Mouse (Mus musculus) liver, embryonic 18 days (tissue): Measurements from ENCODE around the gene Ptprr. TPM values are rescaled to one million over a fixed set of nuclear protein-coding genes. Genes with fewer than 3 reads are reported as not detected.

Experiments used
- polyA plus RNA-seq: library from polyadenylated mRNA; depleted of rRNA; stranded (reverse); fragments of >200 nt; gene quantifications from 2 replicates; pipeline ENCODE4 v1.2.3, GENCODE M21; 2012; rRNA removed

The Ptprr gene
- polyA plus RNA-seq: 0.17 and 0.18 TPM in 2 replicates

DNA sequence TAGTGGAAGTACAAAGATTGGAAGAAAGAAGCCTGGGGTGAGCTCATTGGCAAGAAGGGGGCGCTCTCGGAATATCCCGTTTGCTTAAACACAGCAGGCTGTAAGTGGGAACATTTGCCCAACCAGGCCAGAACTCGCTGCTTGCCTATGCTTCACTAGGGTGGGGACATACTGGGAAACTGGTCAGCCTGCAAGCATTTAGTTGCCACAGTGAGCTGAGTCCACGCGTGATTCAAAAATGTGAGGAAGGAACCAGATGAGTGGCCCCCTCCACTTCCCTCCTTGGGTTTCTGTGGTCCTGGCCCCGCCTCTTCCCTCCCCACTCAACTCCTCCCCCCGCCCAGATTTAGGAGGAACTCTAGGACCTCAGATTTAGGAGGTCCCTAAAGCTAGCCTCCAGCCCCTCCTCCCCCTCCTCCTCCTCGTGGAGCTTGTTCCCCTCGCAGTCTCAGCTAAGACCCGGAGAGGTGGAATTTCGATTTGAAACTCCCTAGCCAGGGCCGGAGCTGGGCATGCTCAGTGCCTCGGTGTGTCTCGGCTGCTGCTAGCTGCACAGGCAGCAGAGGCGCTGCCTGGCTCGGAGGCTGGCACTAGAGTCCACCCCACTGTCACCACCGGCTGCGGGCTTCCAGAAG, at the start of gene Ptprr:
Gene Ptprr, plus strand, starts transcription at position 369 of the 635 bp plus-strand sequence.

DNA sequence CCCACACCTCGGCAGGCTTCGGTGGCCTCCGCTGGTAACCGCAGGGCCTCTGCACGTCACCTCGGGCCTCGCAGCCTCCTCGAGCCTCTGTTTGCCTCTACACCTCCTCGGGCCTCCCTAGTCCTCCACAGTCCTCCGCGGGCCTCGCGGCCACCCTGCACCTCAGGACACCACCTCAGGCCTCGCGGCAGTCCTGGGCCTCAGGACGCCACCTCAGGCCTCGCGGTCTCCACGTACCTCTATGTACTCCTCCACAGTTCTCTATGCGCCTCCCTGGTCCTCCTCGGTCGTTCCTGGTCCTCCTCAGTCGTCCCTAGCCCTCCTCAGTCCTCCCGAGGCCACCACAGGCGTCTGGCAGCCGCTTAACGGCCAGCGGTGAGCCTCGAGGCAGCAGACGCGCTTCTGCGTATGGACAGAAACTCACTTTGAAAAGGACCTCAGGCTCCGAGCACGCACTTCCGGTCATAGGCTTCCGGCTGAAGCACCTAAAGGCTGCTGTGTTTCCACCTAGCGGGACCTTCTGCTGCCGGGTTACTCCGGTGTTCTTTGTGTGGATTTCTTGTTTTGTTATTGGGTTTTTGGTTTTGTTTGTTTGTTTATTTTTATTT, 96.0 kb downstream of the Ptprr start, which contains the start of gene 4933416C03Rik:
Gene 4933416C03Rik, minus strand, starts transcription at position 51 of the 608 bp plus-strand sequence.

DNA sequence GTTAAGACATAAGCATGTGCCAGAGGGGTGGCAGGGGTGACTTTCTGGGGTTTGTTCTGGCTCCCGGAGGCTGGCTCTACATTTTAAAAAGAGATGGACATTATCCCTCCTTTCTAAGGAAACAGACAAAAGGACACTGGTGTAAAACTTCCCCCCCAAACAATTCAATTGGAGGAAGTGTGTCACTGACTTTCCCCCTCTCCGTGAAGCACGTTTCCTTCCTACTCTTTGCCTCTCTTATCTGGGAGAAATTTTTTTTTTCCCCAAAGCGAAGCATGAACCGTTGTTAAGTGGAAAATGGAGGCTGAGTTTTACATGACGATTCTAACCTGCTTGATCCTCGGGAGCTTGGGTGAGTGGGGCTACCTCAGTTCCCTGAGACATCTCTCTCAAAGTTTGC, 257.3 kb downstream of the Ptprr start, which contains the start of gene Ptprb:
Gene Ptprb, plus strand, starts transcription at position 244 of the 400 bp plus-strand sequence.

Other genes starting within 250 kb of the Ptprr start
- 15.7 and 16.6 TPM in 2 replicates for gene Tspan8, start 201.4 kb upstream of the Ptprr start, polyA plus RNA-seq
- not detected in 2 replicates for gene 4933416C03Rik, start 95.7 kb downstream of the Ptprr start, polyA plus RNA-seq